Mouse (Mus musculus): Measurements from ENCODE around the gene Ndufaf8. TPM values are rescaled to one million over a fixed set of nuclear protein-coding genes. Genes with fewer than 3 reads are reported as not detected.
A peak's percentile ranks its signal among the peaks of the same experiment; 100 is the strongest.

Gene Ndufaf8
- polyA plus RNA-seq, 1 experiment from 2014 or later: 62.0 TPM

GRCm38 (mm10) chr11:120142601-120143051, 43.9 kb downstream of the Ndufaf8 start:
- no peaks in the 10 kb centered on the region for H3K9me3 ChIP-seq
- H3K9ac ChIP-seq: peak overlapping the region; percentile 21; the same call in 1 of the 2 replicates
- peaks cover 2% of the 10 kb centered on the region for H3K4me1 ChIP-seq
- peaks cover 19% of the 10 kb centered on the region for H3K36me3 ChIP-seq (replicated peaks)
- no peak overlapping the region for H3K4me3 ChIP-seq (replicated peaks)
- WGBS: 86% methylated on average over 3 of the region's 3 CpGs
- no peak overlapping the region for H3K4me2 ChIP-seq
- no peak overlapping the region for H3K27ac ChIP-seq
- ATAC-seq (ENCODE audit: low FRiP score): no peak
- no peaks in the 10 kb centered on the region for H3K27me3 ChIP-seq

DNA sequence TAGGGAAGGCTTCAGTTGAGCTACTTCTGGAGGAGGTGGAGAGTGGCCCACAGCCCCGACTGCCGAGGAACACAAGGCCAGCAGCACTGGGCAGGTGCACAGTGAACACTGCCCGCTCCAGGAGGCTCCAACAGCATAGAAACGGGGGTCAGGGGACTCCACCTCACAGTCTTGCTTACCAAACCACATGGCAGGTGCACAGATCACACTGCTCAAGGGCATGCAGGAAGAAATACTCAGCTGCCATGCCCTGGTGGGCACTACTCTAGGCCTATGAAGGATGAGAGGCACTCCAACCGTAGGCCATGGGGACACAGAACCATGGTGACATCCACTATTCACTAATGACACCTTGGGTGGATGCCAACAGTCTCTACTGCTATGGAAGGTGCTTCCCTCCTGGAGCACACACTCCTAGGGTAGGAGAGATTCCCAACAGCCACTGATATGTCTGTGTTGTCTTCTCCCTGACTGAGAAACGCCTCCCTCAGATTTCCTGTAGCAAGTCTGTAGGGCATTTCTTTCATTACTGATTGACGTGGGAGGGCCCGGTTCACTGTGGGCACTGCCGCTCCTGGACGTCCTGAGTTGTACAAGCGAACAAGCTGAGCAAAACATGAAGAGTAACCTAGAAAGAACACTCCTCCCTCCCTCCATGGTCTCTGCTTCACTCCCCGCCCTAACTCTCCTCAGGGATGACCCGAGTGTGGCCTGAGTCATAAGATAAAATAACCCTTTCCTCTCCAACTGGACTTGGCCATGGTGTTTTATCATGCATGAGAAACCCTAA, 45.2 kb downstream of the Ndufaf8 start:
- no peak overlapping the region for H3K4me3 ChIP-seq (replicated peaks)
- no peak overlapping the region for H3K9ac ChIP-seq
- H3K27ac ChIP-seq: no peak overlapping the region
- H3K27me3 ChIP-seq: no peaks in the 10 kb centered on the region
- H3K9me3 ChIP-seq: no peaks in the 10 kb centered on the region
- H3K4me2 ChIP-seq: no peak overlapping the region
- peaks cover 2% of the 10 kb centered on the region for H3K4me1 ChIP-seq
- WGBS: 84% methylated on average over 13 of the region's 13 CpGs
- ATAC-seq (ENCODE audit: low FRiP score): no peak
- H3K36me3 ChIP-seq (replicated peaks): peaks cover 13% of the 10 kb centered on the region

- H3K27me3 ChIP-seq: no peaks in the 10 kb centered on the region
- H3K4me3 ChIP-seq (replicated peaks): no peak overlapping the region
- no peak overlapping the region for H3K4me2 ChIP-seq
- ATAC-seq (ENCODE audit: low FRiP score): no peak
- no peak overlapping the region for H3K9ac ChIP-seq
- WGBS: 88% methylated on average over 8 of the region's 8 CpGs
- H3K9me3 ChIP-seq: no peaks in the 10 kb centered on the region
- peaks cover 22% of the 10 kb centered on the region for H3K4me1 ChIP-seq
- H3K36me3 ChIP-seq (replicated peaks): peaks cover 6% of the 10 kb centered on the region; the same call in 1 of the 2 replicates
- H3K27ac ChIP-seq: no peak overlapping the region
Measured at GRCm38 (mm10) chr11:120148201-120148855, 49.6 kb downstream of the Ndufaf8 start.

- Histone ChIP-seq H3K4me2 (peak overlapping the region; percentile 86), H3K27ac (no peak overlapping the region), H3K4me1 (peaks cover 22% of the 10 kb centered on the region), H3K36me3 (replicated peaks) (no peaks in the 10 kb centered on the region), H3K4me3 (replicated peaks) (peak overlapping the region; percentile 90), H3K9me3 (no peaks in the 10 kb centered on the region), H3K9ac (peak overlapping the region; percentile 81; the same call in 1 of the 2 replicates), H3K27me3 (no peaks in the 10 kb centered on the region)
- 54% methylated on average over 6 of the region's 6 CpGs for WGBS
- no peak for ATAC-seq (ENCODE audit: low FRiP score)
Measured at GRCm38 (mm10) chr11:120149510-120150200, 50.9 kb downstream of the Ndufaf8 start.

Small RNAs within 50 kb of the gene (microRNA-seq; reads per million reads assigned to microRNA genes)
- not detected for gene Gm25948

Other genes starting within 250 kb of the Ndufaf8 start
- 100 TPM in 2 replicates for gene Chmp6, start 185.5 kb upstream of the Ndufaf8 start, polyA plus RNA-seq (2016; fragmentation: Nextera tagmentation; extraction: Ambion mirVana)
- 11.2 and 12.0 TPM in 2 replicates for gene Baiap2, start 156.2 kb upstream of the Ndufaf8 start, polyA plus RNA-seq (2016; fragmentation: Nextera tagmentation; extraction: Ambion mirVana)
- 6.1 and 7.6 TPM in 2 replicates for gene Aatk, start 51.8 kb upstream of the Ndufaf8 start, polyA plus RNA-seq (2016; fragmentation: Nextera tagmentation; extraction: Ambion mirVana)
- 48.2 and 51.0 TPM in 2 replicates for gene Cep131, start 12.1 kb upstream of the Ndufaf8 start, polyA plus RNA-seq (2016; fragmentation: Nextera tagmentation; extraction: Ambion mirVana)
- gene Tepsin, start 197 bp upstream of the Ndufaf8 start, polyA plus RNA-seq (2016; fragmentation: Nextera tagmentation; extraction: Ambion mirVana): 17.3 and 20.9 TPM in 2 replicates
- 88.6 and 91.3 TPM in 2 replicates for gene Slc38a10, start 52.4 kb downstream of the Ndufaf8 start, polyA plus RNA-seq (2016; fragmentation: Nextera tagmentation; extraction: Ambion mirVana)
- gene Bahcc1, start 134.0 kb downstream of the Ndufaf8 start, polyA plus RNA-seq (2016; fragmentation: Nextera tagmentation; extraction: Ambion mirVana): 23.5 and 24.0 TPM in 2 replicates
- gene Actg1, start 249.6 kb downstream of the Ndufaf8 start, polyA plus RNA-seq (2016; fragmentation: Nextera tagmentation; extraction: Ambion mirVana): 2,923 and 2,975 TPM in 2 replicates